Mouse (Mus musculus) heart, postnatal 0 days (tissue): Measurements from ENCODE around the gene Ube2g1. TPM values are rescaled to one million over a fixed set of nuclear protein-coding genes. Genes with fewer than 3 reads are reported as not detected.
A peak's percentile ranks its signal among the peaks of the same experiment; 100 is the strongest.

ENCODE experiments used
- ATAC-seq: fragments of 200-750 bp; cut with Nextera tagmentation; 2 replicates; pipeline ENCODE4 v1.8.0; 2017; ENCODE audit warnings: low read depth, moderate number of reproducible peaks, moderate library complexity; ENCODE audit not compliant: insufficient read depth
- DNase-seq: peaks from one replicate; pipeline ENCODE4 v3.0.0-alpha.2; 2016; ENCODE audit warnings: low spot score
- H3K27ac ChIP-seq: fragments of 300-500 bp; sonication (generic); 2 replicates; pipeline ENCODE4 v1.5.1; 2014; ENCODE audit warnings: low read depth, mild to moderate bottlenecking
- H3K27me3 ChIP-seq: fragments of 300-500 bp; sonication (generic); 2 replicates; pipeline ENCODE4 v1.6.1; 2014; ENCODE audit warnings: low read length, mixed read lengths; ENCODE audit not compliant: control insufficient read depth, insufficient read depth
- H3K36me3 ChIP-seq: fragments of 300-500 bp; sonication (generic); replicated peaks from 2 replicates; pipeline ENCODE4 v1.6.1; 2014; ENCODE audit warnings: low read length, mixed read lengths; ENCODE audit not compliant: control insufficient read depth, insufficient read depth
- H3K4me1 ChIP-seq: fragments of 300-500 bp; sonication (generic); 2 replicates; pipeline ENCODE4 v1.6.1; 2014; ENCODE audit warnings: antibody characterized with exemption; ENCODE audit not compliant: control insufficient read depth, insufficient read depth
- H3K4me2 ChIP-seq: fragments of 300-500 bp; sonication (generic); 2 replicates; pipeline ENCODE4 v1.6.1; 2014; ENCODE audit warnings: low read depth, mild to moderate bottlenecking, low read length, moderate library complexity
- H3K4me3 ChIP-seq: fragments of 300-500 bp; sonication (generic); 2 replicates; pipeline ENCODE4 v1.5.1; 2014; ENCODE audit warnings: low read depth, low read length
- H3K9ac ChIP-seq: fragments of 300-500 bp; sonication (generic); replicated peaks from 2 replicates; pipeline ENCODE4 v1.6.1; 2014; ENCODE audit warnings: low read depth, low read length, mixed read lengths
- H3K9me3 ChIP-seq: fragments of 300-500 bp; sonication (generic); replicated peaks from 2 replicates; pipeline ENCODE4 v1.6.1; 2016; ENCODE audit warnings: low read length; ENCODE audit not compliant: control insufficient read depth
- CTCF ChIP-seq: IDR thresholded peaks from 2 replicates; pipeline ENCODE4 v1.5.1; 2016; ENCODE audit warnings: antibody characterized with exemption, control low read depth, low read depth
- EP300 ChIP-seq: IDR thresholded peaks from 2 replicates; pipeline ENCODE4 v1.6.1; 2016; ENCODE audit warnings: antibody characterized with exemption, low read depth
- WGBS: fragments of 180-500 bp; shearing (Covaris S2); extraction: QIAGEN DNeasy Blood & Tissue Kit; methylation state at CpG from one replicate; pipeline ENCODE4 v1.1.7; 2014; 5-methylcytosine and 5-hydroxymethylcytosine counted together
- polyA plus RNA-seq: library from polyadenylated mRNA; unstranded; fragments of >200 nt; fragmentation: Nextera tagmentation; extraction: Ambion mirVana; gene quantifications from 2 replicates; pipeline ENCODE4 v1.2.1, GENCODE M21; 2015
- total RNA-seq: library from RNA; depleted of rRNA; stranded (reverse); fragments of >200 nt; gene quantifications from 2 replicates; pipeline ENCODE4 v1.2.3, GENCODE M21; 2014; ENCODE audit warnings: low replicate concordance; rRNA removed

Gene Ube2g1
- total RNA-seq (47.5 and 51.1 TPM in 2 replicates), polyA plus RNA-seq (56.4 and 58.6 TPM in 2 replicates)

- TF ChIP-seq EP300, result no peak
- peak; percentile 10; the same call in 1 of the 2 replicates for TF ChIP-seq CTCF
- DNase-seq, result peak; percentile 95
- Histone ChIP-seq H3K27me3 (no peaks in the 10 kb centered on the region), H3K4me2 (peak within 1 kb of the TSS; percentile 61), H3K36me3 (no peaks in the 10 kb centered on the region), H3K27ac (peak within 1 kb of the TSS; percentile 99), H3K4me1 (peaks cover 13% of the 10 kb centered on the region; the same call in 1 of the 2 replicates), H3K9me3 (no peaks in the 10 kb centered on the region), H3K4me3 (peak within 1 kb of the TSS; percentile 99), H3K9ac (peak within 1 kb of the TSS; percentile 99)
- WGBS, result 2% methylated on average over 50 of the region's 56 CpGs
- ATAC-seq, result peak; percentile 90
Measured at GRCm38 (mm10) chr11:72606694-72607407, at the start of gene Ube2g1. TSS of gene Ube2g1 (plus strand) at chr11:72607283.

- Histone ChIP-seq H3K9me3 (no peaks in the 10 kb centered on the region), H3K27ac (no peak overlapping the region), H3K4me2 (no peak overlapping the region), H3K4me1 (no peaks in the 10 kb centered on the region), H3K27me3 (no peaks in the 10 kb centered on the region), H3K4me3 (no peak overlapping the region), H3K9ac (no peak overlapping the region), H3K36me3 (no peaks in the 10 kb centered on the region)
- DNase-seq (no peak), ATAC-seq (no peak)
- TF ChIP-seq CTCF (no peak), EP300 (no peak)
- 53% methylated on average over 5 of the region's 5 CpGs for WGBS
Measured at GRCm38 (mm10) chr11:72558155-72558554, 48.9 kb upstream of the Ube2g1 start.

GRCm38 (mm10) chr11:72560661-72561060 is 46.4 kb upstream of the Ube2g1 start:
- no peak for ATAC-seq
- TF ChIP-seq EP300, result no peak
- TF ChIP-seq CTCF, result no peak

GRCm38 (mm10) chr11:72564232-72564807 is 42.8 kb upstream of the Ube2g1 start:
- DNase-seq (peak; percentile 66), ATAC-seq (peak; percentile 36)
- H3K27ac ChIP-seq, result no peak overlapping the region
- no peaks in the 10 kb centered on the region for H3K36me3 ChIP-seq
- H3K4me3 ChIP-seq, result no peak overlapping the region
- H3K9ac ChIP-seq, result no peak overlapping the region
- no peak overlapping the region for H3K4me2 ChIP-seq
- no peaks in the 10 kb centered on the region for H3K27me3 ChIP-seq
- WGBS, result 20% methylated on average over 6 of the region's 6 CpGs
- H3K9me3 ChIP-seq, result no peaks in the 10 kb centered on the region
- H3K4me1 ChIP-seq, result no peaks in the 10 kb centered on the region
- TF ChIP-seq EP300 (no peak), CTCF (peak; percentile 88)

More at GRCm38 (mm10) chr11:72560661-72561060, 46.4 kb upstream of the Ube2g1 start:
- no peaks in the 10 kb centered on the region for H3K36me3 ChIP-seq
- WGBS, result 52% methylated on average over 3 of the region's 3 CpGs
- H3K4me2 ChIP-seq, result no peak overlapping the region
- no peak for DNase-seq
- H3K27me3 ChIP-seq, result no peaks in the 10 kb centered on the region
- no peak overlapping the region for H3K4me3 ChIP-seq
- H3K9me3 ChIP-seq, result no peaks in the 10 kb centered on the region
- no peak overlapping the region for H3K9ac ChIP-seq
- H3K27ac ChIP-seq, result no peak overlapping the region
- no peaks in the 10 kb centered on the region for H3K4me1 ChIP-seq

GRCm38 (mm10) chr11:72566304-72566703 is 40.8 kb upstream of the Ube2g1 start:
- H3K9ac ChIP-seq, result no peak overlapping the region
- no peaks in the 10 kb centered on the region for H3K36me3 ChIP-seq
- WGBS, result 70% methylated on average over 7 of the region's 7 CpGs
- H3K4me2 ChIP-seq, result no peak overlapping the region
- ATAC-seq (no peak), DNase-seq (no peak)
- no peak overlapping the region for H3K4me3 ChIP-seq
- no peaks in the 10 kb centered on the region for H3K27me3 ChIP-seq
- no peaks in the 10 kb centered on the region; the same call in 1 of the 2 replicates for H3K4me1 ChIP-seq
- no peak for TF ChIP-seq EP300
- no peak for TF ChIP-seq CTCF
- no peaks in the 10 kb centered on the region for H3K9me3 ChIP-seq
- no peak overlapping the region for H3K27ac ChIP-seq
